Mouse (Mus musculus) layer of hippocampus, adult 2 months (tissue): ENCODE data around the gene Hdac1. TPM values are rescaled to one million over a fixed set of nuclear protein-coding genes. Genes with fewer than 3 reads are reported as not detected.
A peak's percentile ranks its signal among the peaks of the same experiment; 100 is the strongest.

Source experiments
- DNase-seq, 2 experiments: peaks; one replicate each; pipeline ENCODE4 v3.0.0; 2022; ENCODE audit warnings: low spot score in 2 of 2
- H3K27ac ChIP-seq: fragments of 200-600 bp; 2 replicates; pipeline ENCODE4 v1.8.1; 2022
- H3K4me3 ChIP-seq: fragments of 200-600 bp; 2 replicates; pipeline ENCODE4 v1.8.1; 2022; ENCODE audit warnings: mild to moderate bottlenecking
- CTCF ChIP-seq: fragments of 200-600 bp; conservative IDR thresholded peaks from 2 replicates; pipeline ENCODE4 v1.8.1; 2022; ENCODE audit warnings: antibody characterized with exemption, mild to moderate bottlenecking, moderate library complexity
- long read RNA-seq, 2 experiments: library from polyadenylated mRNA; stranded (forward); transcript quantifications; one replicate each; pipeline ENCODE4 v2.0.0; 2021; ENCODE audit warnings: borderline mapping rate in 2 of 2
- total RNA-seq, 2 experiments: library from RNA; stranded (reverse); gene quantifications; 2 replicates each; pipeline ENCODE4 v1.2.3; 2021

Hdac1 gene
- 10 to 100 TPM; 48.9 to 49.8 TPM for total RNA-seq
- long read RNA-seq, experiment 1, transcript Hdac1-201 (14 exons, 2,038 nt): major isoform, 11 of 20 reads
- long read RNA-seq, experiment 1, partial matches to known transcripts: 2 of 20 reads
- long read RNA-seq, experiment 1, other reads (novel, unspliced or antisense): 7 of 20 reads
- long read RNA-seq, experiment 2, transcript Hdac1-201 (14 exons, 2,038 nt): major isoform, 20 of 29 reads
- long read RNA-seq, experiment 2, partial matches to known transcripts: 4 of 29 reads
- long read RNA-seq, experiment 2, other reads (novel, unspliced or antisense): 5 of 29 reads

DNA sequence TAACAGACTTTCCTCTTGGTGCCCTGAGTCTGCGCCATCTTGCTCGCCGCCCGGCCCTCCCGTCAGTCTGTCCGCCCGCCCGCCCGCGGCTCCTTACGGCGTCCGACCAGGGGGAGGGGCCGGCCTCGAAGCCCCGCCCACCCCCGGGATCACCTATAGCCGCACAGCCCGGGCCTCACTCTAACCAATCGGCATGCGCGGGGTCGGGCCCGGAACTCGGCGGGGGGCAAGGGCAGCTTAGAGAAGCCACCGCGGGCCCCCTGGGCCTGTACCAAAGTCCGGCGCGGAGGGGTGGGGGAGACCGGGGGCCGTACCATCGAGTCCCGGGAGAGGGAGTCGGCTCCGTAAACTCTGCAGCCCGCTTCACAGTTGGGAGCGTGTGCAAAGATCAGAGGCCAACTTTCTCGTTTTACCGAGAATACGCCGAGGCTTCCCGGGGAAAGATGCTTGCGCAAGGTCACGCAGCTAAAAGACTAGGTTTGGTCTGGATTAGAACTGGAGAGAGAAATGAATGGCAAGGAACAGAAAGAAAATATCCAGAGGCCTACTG, at the start of gene Hdac1:
Gene Hdac1 (minus strand): TSS at position 122 of the 550 bp plus-strand sequence.
- peak; percentile 58 for TF ChIP-seq CTCF
- peak within 1 kb of the TSS; percentile 92 for H3K27ac ChIP-seq
- H3K4me3 ChIP-seq: peak within 1 kb of the TSS; percentile 79
- DNase-seq: peak; percentile 96

DNA sequence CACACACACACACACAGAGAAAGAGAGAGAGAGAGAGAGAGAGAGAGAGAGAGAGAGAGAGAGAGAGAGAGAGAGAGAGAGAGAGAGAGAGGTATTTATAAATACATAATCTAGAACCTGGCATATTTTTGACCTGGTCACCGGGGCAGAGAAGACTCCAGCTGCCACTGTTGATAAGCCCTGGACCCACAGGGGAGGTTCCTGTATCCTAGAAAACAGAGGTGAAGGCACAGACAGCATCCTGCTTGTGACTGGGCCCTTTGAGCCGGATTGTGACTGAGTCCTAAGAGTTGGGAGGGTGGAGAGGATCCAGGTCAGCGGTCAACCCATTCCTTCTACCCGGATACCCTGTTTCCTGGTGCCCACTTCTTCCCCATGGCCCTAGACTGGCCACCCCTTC, 46.4 kb upstream of the Hdac1 start:
- H3K4me3 ChIP-seq: no peak overlapping the region
- no peak for TF ChIP-seq CTCF
- no peak overlapping the region for H3K27ac ChIP-seq
- DNase-seq: no peak

DNA sequence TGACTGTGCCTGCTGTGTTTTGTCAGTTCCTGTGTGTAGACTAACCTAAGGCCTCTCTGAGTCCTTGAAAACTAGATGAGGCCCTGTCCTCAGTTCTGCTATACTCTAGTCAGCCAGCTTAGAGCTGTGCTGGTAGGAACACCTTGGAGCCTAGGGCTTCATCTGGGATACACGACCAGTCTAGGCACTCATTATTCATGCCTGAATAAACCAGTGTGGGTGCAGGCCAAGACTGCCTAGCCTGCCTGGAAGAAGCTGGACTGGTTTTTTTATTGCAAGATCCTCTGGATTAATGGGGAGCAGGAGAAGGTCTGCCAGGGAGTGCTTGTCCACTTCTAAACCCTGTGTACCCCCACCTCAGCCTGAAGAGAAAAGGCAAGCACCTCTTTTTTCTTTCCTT, 44.4 kb upstream of the Hdac1 start:
- no peak for DNase-seq
- no peak overlapping the region for H3K27ac ChIP-seq

DNA sequence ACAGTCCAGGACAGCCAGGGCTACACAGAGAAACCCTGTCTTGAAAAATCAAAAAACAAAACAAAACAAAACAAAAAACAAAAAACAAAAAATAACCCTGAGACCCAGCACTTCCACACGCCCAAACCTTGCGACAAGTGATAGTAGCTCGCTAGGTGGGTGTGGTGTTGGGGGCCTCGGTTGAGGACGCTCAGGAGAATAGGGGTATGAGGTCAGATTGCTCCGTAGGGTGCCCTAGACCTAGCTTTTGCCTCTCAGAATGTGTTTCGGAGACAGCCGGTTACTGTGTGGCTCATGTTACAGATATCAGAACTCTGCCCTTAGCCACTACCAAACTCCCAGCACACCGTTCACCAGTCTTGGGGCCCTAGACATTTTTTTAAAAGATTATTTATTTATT, 43.3 kb upstream of the Hdac1 start:
- H3K27ac ChIP-seq: no peak overlapping the region; the same call in 1 of the 2 replicates
- no peak for DNase-seq
- no peak overlapping the region for H3K4me3 ChIP-seq
- TF ChIP-seq CTCF: no peak

More for the DNA sequence above, 44.4 kb upstream of the Hdac1 start:
- H3K4me3 ChIP-seq: no peak overlapping the region
- TF ChIP-seq CTCF: no peak

DNA sequence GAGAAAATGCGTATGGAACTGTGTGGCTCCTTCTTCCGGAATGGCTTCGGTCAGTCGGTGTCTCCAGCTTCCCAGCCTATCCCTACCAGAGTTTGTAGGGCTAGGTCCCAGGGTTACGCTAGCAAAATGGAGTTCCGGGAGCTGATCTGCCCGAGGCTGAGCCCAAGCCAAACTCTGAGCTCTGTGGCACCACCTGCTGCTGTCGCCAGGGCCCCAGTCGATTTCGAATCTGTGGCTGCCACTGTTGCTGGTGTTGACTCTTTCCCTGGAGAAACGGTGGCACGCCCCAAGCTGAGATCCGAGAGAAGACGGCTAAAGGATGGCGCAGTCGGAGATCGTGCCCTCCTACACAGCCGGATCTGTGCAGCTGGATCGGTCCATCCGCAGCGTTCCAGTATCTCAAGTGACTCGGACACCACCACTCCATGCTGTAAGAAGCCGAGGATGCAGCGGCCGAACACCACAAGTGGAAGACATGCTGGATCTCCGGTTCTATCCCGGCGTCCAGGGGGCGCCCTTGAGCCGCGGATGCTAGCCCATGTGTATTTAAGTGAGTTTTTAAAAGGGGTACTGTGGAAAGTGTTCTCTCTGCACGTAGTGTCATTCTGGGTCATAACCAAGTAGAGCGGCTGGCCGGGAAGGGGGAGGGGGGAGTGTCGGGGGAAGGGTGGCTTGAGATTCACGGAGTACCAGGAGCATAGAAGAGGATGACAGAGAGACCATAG, 42.5 kb upstream of the Hdac1 start:
- H3K27ac ChIP-seq: peak overlapping the region; percentile 81
- TF ChIP-seq CTCF: peak; percentile 81
- DNase-seq: peak; percentile 82 to 86
- H3K4me3 ChIP-seq: peak overlapping the region; percentile 66

DNA sequence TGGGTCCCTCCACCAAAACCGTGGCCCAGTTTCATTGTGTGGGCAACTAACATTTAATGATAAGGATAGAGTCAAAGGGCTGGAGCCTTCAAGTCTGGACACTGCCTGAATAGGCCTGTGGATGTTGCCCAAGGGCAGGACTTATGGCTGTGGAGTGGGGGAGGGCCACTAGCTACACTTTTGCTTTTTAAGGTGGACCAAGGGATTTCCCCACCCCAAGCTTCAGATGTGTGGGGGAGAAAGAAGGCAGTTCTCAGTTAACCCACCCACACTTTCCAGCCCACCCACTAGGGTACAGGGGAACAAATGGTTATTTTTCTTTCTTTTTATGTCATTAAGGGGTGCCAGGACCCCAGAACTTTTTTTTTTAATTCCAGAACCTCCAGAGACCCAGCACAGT, 41.9 kb upstream of the Hdac1 start:
- H3K4me3 ChIP-seq: peak overlapping the region; percentile 66; the same call in 1 of the 2 replicates
- no peak for DNase-seq
- no peak for TF ChIP-seq CTCF
- peak overlapping the region; percentile 81; the same call in 1 of the 2 replicates for H3K27ac ChIP-seq

DNA sequence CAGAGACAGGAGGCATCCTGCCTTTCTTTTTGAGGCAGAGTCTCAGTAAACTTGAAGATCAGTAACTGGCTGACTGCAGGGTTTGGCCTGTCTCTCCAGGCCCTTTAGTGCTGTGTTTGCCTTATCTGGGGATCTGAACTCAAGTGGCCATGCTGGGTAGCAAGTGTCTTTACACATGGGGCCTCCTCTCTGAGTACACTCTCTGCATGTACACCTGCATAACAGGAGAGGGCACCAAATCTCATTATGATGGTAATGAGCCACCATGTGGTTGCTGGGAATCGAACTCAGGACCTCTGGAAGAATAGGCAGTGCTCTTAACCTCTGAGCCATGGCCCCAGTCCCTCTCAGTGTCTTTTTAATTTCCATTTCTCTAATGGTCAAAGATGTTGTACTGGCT, 39.7 kb upstream of the Hdac1 start:
- peak; percentile 25; the same call in 1 of the 2 replicates for TF ChIP-seq CTCF

DNA sequence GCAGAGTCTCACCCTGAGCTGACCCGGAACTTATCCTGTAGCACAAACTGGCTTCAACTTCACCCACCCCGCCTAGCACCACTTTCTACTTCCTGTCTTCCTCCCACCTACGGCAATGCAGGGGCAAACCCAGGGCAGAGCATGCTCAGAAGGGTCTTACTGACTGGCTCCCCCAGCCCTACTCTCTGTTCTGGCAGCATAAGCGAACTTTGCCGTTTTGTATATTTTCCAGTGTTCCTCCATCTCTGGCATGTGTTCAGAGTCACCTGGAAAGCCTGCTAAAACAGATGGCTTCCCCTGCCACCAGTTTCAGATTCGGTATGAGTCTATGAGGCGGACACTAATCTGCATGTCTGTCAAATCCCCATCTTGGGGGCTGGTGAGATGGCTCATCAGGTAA, 37.8 kb upstream of the Hdac1 start:
- DNase-seq: peak in 1 of 2 experiments; percentile 19
- no peak overlapping the region for H3K4me3 ChIP-seq
- no peak for TF ChIP-seq CTCF

More for the DNA sequence above, 39.7 kb upstream of the Hdac1 start:
- H3K27ac ChIP-seq: no peak overlapping the region
- H3K4me3 ChIP-seq: no peak overlapping the region
- DNase-seq: no peak

DNA sequence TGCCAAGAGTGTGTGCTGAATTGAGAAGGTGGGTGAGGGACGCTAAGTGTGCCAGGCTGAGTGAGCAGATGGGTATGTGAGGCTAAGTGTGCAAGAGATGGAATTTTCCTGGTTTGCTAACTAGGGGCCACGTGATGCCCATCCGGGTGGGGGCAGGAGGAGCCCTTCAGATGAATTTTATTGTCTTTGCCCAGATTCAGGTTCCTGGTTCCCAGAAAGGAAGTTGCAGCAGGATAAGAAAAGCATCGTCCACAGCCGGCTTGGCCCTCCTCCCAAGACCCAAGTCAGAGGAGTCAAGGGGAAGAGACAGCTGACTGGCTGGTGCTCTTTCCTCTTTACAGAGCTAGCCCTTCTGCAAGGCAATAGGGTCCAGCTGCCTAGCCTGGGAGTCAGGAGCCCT, 36.0 kb upstream of the Hdac1 start, which contains the start of gene Fam167b:
Gene Fam167b (minus strand): TSS at position 84 of the 400 bp plus-strand sequence.
- H3K4me3 ChIP-seq: no peak within 1 kb of the TSS
- no peak for DNase-seq
- no peak within 1 kb of the TSS for H3K27ac ChIP-seq
- no peak for TF ChIP-seq CTCF

More for the DNA sequence above, 37.8 kb upstream of the Hdac1 start:
- H3K27ac ChIP-seq: no peak overlapping the region

DNA sequence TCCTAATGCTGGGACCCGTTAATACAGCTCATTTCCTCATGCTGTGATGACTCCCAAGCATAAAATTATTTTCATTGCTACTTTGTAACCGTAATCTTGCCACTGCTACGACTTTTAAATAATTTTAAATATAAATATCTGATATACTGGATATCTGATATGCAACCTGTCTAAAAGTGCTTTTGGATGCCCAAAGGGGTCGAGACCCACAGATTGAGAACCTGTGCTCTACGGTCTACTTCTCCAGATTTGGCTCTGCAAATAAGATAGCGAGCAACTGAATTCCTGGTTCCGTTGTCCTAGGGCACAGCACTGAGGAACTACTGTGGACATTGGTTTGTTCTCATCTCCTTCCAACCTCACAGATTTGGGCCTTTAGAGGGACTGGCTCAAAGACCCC, 35.2 kb upstream of the Hdac1 start:
- no peak overlapping the region for H3K27ac ChIP-seq
- no peak for TF ChIP-seq CTCF
- DNase-seq: no peak
- H3K4me3 ChIP-seq: no peak overlapping the region

DNA sequence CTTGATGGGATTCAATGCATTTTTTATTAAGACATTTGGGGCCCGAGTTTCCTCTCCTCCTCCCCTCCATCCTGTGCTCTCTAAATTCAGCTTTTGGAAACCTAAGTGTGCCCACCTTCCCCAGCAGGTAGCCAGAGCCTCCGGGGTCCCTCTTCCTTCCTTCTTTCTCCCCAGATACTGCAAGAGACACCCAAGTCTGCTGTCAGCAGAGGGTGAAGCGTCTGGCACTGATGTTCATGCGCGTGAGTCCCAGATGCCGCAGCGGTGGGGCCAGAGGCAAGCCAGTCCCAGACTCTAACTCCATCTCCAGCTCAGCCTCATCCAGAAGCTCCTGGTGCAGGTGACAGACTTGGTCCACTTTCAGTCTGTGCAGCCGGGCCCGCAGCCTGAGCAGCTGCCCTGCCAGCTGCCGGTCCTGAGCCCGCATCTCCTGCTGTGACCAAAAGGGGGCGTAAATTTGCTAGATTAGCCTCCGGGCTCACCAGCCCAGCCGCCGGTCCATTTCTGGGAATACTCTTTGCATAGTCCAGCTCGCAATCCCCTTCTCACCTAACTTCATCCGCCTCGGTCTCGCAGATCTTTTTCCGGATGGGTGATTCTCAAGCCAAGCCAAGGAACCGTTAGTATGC, 34.5 kb upstream of the Hdac1 start:
- peak; percentile 79 for TF ChIP-seq CTCF

DNA sequence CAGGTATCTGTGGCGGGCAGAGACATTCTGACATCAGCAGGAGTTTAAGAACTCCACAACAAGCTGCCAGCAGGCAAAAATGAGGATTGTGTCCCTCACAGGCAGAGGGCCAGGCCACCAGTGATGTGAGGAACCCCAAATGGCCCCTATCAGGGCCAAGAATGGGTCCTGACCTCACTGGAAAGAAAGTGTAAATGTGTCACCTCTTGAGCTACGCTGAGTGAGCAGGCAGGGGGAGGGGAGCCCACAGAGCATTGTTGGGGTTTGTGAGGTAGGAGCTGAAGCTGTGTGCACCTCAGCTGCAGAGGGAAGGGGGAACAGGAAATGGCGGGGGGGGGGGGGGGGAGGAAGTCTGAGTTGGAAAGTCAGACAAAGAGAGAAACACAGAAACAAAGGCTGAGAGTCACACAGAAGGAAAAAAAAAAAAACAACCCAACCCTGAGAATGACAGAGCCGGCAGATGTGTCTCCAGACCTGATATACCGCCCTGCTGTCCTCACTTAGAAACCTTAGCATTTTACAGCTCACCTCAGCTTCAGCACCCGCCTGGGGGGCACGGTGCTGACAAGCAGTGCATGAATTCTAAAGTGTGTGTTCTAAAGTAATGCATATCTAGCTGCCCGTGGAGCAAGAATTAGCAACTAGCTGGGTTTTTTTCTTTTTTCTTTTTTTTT, 32.8 kb upstream of the Hdac1 start:
- Histone ChIP-seq H3K4me3 (no peak overlapping the region), H3K27ac (no peak overlapping the region)
- no peak for TF ChIP-seq CTCF
- DNase-seq: no peak

More for the DNA sequence above, 34.5 kb upstream of the Hdac1 start:
- no peak overlapping the region for H3K27ac ChIP-seq
- DNase-seq: peak in 1 of 2 experiments; percentile 49
- no peak overlapping the region for H3K4me3 ChIP-seq

DNA sequence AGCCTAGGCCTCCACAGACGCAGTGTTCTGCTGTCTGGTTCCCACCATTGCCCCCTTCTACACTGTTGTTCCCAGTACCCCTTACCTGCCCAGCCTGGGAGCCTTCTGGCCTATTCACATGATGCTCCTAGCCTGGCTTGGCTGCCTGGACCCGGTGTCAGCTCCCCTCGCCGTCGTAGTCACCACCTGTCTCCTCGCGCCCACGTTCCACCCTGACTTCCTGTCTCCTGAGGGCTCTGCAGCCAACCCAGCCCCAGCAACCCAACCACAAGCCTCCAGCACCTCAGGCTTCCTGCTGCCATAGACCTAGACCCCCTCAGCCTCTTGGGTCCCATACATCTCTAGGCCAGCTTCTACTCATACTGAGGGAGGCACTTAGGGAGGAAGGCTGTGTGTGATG, 30.9 kb upstream of the Hdac1 start, which contains the start of gene Lck:
Gene Lck (minus strand): TSS at position 212 of the 400 bp plus-strand sequence.
- no peak within 1 kb of the TSS for H3K4me3 ChIP-seq
- TF ChIP-seq CTCF: no peak
- no peak within 1 kb of the TSS for H3K27ac ChIP-seq
- DNase-seq: no peak
